Mouse (Mus musculus): Measurements from ENCODE around the gene Ager. TPM values are rescaled to one million over a fixed set of nuclear protein-coding genes. Genes with fewer than 3 reads are reported as not detected.

The Ager gene
- polyA plus RNA-seq, 1 experiment from 2014 or later: 0.95 TPM

DNA sequence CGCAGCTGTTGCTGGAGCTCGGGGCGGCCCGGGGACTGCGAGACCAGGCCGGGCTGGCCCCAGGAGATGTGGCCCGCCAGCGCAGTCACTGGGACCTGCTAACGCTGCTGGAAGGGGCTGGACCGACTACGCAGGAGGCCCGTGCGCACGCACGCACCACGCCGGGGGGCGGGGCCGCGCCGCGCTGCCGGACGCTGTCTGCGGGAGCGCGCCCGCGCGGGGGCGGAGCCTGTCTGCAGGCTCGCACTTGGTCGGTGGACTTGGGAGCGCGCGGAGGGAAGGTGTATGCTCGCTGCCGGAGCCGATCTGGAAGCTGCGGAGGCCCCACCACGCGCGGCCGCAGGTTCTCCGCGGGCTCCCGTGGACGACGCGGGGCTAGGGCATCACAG is 10.2 kb upstream of the Ager start:
- peak overlapping the region; percentile 71 for H3K4me3 ChIP-seq (ENCODE audit: low read depth, low read length)
- peak; percentile 82 for ATAC-seq
- no peaks in the 10 kb centered on the region for H3K9me3 ChIP-seq (replicated peaks; ENCODE audit: control insufficient read depth, low read length, poor library complexity, severe bottlenecking)
- peak overlapping the region; percentile 90 for H3K9ac ChIP-seq (ENCODE audit: low read depth, low read length)
- peak overlapping the region; percentile 100 for H3K27ac ChIP-seq (ENCODE audit: low read length)
- H3K27me3 ChIP-seq (ENCODE audit: control insufficient read depth, insufficient read depth, low read depth, low read length): no peaks in the 10 kb centered on the region
- peak overlapping the region; percentile 85 for H3K4me2 ChIP-seq (ENCODE audit: low read length)
- no peaks in the 10 kb centered on the region for H3K36me3 ChIP-seq (ENCODE audit: control insufficient read depth, insufficient read depth, low read length)
- under 1% methylated on average over 49 of the region's 50 CpGs for WGBS
- H3K4me1 ChIP-seq (ENCODE audit: control insufficient read depth, insufficient read depth, low read length): peaks cover 32% of the 10 kb centered on the region

DNA sequence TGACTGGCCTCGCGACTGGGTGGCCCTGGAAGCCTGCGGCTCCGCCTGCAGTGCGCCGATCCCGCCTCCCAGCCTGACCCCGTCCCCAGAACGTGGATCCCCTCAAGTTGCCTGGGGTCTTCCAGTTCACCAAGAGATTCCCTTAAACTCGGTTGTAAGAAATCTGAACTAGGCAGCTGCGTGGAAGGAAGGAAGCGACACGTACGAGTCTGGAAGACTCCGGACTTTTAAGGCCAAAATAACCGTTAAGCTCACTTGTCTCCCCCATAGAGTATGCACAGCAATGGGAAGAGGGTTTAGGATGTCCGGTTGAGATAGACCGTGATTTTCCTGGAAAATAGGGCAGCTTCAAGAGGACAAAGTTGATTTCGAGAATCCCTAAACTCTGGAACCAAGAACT is 9.8 kb upstream of the Ager start:
- no peaks in the 10 kb centered on the region for H3K36me3 ChIP-seq (ENCODE audit: control insufficient read depth, insufficient read depth, low read length)
- WGBS: 3% methylated on average over 19 of the region's 19 CpGs
- no peak for ATAC-seq
- H3K9ac ChIP-seq (ENCODE audit: low read depth, low read length): peak overlapping the region; percentile 90
- peak overlapping the region; percentile 85 for H3K4me2 ChIP-seq (ENCODE audit: low read length)
- H3K27me3 ChIP-seq (ENCODE audit: control insufficient read depth, insufficient read depth, low read depth, low read length): no peaks in the 10 kb centered on the region
- peak overlapping the region; percentile 100 for H3K27ac ChIP-seq (ENCODE audit: low read length)
- peak overlapping the region; percentile 71 for H3K4me3 ChIP-seq (ENCODE audit: low read depth, low read length)
- H3K4me1 ChIP-seq (ENCODE audit: control insufficient read depth, insufficient read depth, low read length): peaks cover 32% of the 10 kb centered on the region
- H3K9me3 ChIP-seq (replicated peaks; ENCODE audit: control insufficient read depth, low read length, poor library complexity, severe bottlenecking): no peaks in the 10 kb centered on the region

DNA sequence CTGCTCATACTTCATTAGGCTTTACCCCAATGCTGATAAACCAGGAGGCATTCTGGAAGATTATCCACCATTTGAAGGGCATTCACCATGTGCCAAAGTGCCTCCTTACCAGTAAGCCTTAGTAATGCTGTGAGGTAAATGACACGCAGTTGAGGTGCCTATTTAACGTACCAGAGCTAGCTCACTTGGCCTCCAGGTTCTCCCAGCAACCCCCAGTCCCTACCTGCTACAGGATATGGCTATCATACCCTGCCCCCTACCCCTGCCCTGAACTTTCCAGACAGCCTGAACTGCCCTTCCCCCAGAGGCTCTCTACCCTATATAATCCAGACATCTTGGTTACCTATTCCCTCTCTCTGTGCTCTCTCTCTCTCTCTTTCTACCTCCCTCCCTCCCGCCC is 8.9 kb upstream of the Ager start:
- no peak overlapping the region for H3K4me2 ChIP-seq (ENCODE audit: low read length)
- H3K9ac ChIP-seq (ENCODE audit: low read depth, low read length): no peak overlapping the region
- no peak overlapping the region for H3K4me3 ChIP-seq (ENCODE audit: low read depth, low read length)
- 67% methylated on average over 3 of the region's 3 CpGs for WGBS
- no peaks in the 10 kb centered on the region for H3K36me3 ChIP-seq (ENCODE audit: control insufficient read depth, insufficient read depth, low read length)
- ATAC-seq: no peak
- H3K27ac ChIP-seq (ENCODE audit: low read length): no peak overlapping the region
- no peaks in the 10 kb centered on the region for H3K9me3 ChIP-seq (replicated peaks; ENCODE audit: control insufficient read depth, low read length, poor library complexity, severe bottlenecking)
- H3K27me3 ChIP-seq (ENCODE audit: control insufficient read depth, insufficient read depth, low read depth, low read length): no peaks in the 10 kb centered on the region
- peaks cover 38% of the 10 kb centered on the region for H3K4me1 ChIP-seq (ENCODE audit: control insufficient read depth, insufficient read depth, low read length)

DNA sequence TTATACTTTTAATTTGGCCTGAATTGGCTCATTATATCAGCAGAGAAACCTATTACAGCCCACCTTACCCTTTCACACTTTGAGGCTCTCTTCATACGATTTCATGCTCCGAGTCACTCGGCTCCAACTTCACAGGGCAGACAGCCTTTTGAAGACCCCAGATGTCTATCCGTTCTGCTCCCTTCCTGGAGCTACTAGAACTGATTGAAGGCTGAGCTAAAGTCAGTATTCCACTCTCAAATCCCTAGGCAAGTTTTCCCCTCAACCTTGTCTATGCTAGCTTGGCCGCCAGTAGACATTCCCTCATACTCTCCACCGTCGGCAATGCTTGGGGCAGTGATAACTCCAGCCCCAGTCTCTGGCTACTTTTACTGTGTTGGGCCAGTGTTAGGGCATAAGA is 8.5 kb upstream of the Ager start:
- Histone ChIP-seq H3K9me3 (replicated peaks; ENCODE audit: control insufficient read depth, low read length, poor library complexity, severe bottlenecking) (no peaks in the 10 kb centered on the region), H3K27me3 (ENCODE audit: control insufficient read depth, insufficient read depth, low read depth, low read length) (no peaks in the 10 kb centered on the region), H3K4me3 (ENCODE audit: low read depth, low read length) (no peak overlapping the region), H3K4me1 (ENCODE audit: control insufficient read depth, insufficient read depth, low read length) (peaks cover 42% of the 10 kb centered on the region), H3K4me2 (ENCODE audit: low read length) (no peak overlapping the region), H3K27ac (ENCODE audit: low read length) (no peak overlapping the region), H3K9ac (ENCODE audit: low read depth, low read length) (no peak overlapping the region), H3K36me3 (ENCODE audit: control insufficient read depth, insufficient read depth, low read length) (no peaks in the 10 kb centered on the region)
- 52% methylated on average over 7 of the region's 7 CpGs for whole genome bisulfite sequencing
- ATAC-seq: no peak

DNA sequence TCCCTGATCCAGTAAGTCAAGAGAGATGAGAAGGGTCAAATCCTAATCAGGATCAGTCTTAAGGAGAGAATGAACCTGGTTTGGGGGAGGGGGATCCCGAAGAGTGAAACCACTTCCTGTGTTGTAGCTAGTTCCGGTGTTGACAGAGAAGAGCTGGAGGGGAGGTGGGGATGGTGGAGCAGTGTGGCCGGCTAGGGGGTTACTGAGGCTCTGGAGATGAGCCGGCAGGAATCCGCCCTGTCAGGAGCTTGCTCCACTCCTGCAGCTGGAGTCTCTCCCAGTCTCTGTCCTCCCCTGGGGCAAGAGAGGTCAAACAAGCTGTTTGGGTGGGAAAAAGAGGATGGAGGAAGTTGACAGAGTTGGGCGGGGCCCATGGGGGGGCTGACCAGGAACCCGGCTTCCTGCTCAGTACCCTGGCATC is 8.0 kb upstream of the Ager start, which contains the start of gene Gpsm3:
Gene Gpsm3 (plus strand): TSS at position 126 of the 421 bp plus-strand sequence.
- H3K36me3 ChIP-seq (ENCODE audit: control insufficient read depth, insufficient read depth, low read length): 0 out of 2 replicates have a peak, but pooled peaks cover 2% of the 10 kb centered on the region
- ATAC-seq: no peak
- H3K27me3 ChIP-seq (ENCODE audit: control insufficient read depth, insufficient read depth, low read depth, low read length): no peaks in the 10 kb centered on the region
- 31% methylated on average over 7 of the region's 7 CpGs for WGBS
- no peak within 1 kb of the TSS; the same call in 1 of the 2 replicates for H3K27ac ChIP-seq (ENCODE audit: low read length)
- H3K4me1 ChIP-seq (ENCODE audit: control insufficient read depth, insufficient read depth, low read length): peaks cover 47% of the 10 kb centered on the region
- H3K9ac ChIP-seq (ENCODE audit: low read depth, low read length): no peak within 1 kb of the TSS
- H3K9me3 ChIP-seq (replicated peaks; ENCODE audit: control insufficient read depth, low read length, poor library complexity, severe bottlenecking): no peaks in the 10 kb centered on the region
- peak within 1 kb of the TSS; percentile 80; the same call in 1 of the 2 replicates for H3K4me2 ChIP-seq (ENCODE audit: low read length)
- H3K4me3 ChIP-seq (ENCODE audit: low read depth, low read length): no peak within 1 kb of the TSS

DNA sequence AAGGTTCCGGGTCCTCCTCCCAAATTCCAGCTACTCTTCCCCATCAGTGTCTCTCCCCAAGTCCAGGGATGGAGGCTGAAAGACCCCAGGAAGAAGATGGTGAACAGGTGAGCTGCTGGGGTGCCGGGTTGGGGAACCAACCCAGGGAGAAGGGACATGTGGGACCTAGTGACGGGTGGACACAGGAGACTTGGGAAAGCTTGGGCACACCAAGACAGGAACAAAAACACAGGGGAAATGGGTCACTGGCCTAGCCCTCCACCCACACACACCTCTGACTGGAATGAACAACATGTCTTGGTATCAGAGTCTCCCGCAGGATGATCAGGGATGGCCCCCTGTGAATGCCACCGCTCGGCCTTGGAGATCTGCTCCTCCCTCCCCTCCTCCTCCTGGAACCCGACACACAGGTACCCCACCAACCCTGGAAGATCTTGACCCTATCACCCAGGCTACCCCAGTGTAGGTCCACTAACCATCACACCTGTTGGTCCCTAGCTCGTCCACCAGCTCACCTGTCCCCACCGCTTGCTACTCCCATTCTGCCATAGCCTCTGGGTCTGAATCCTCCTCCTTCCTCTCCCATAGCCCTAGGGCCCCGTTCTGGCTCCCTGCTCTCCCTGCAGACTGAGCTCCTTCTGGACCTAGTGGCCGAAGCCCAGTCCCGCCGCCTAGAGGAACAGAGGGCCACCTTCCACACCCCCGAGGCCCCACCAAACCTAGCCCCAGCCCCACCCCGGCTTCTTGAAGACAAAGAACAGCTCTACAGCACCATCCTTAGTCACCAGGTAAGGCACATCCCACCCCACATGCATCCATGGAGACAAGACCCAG is 7.3 kb upstream of the Ager start:
- no peak for ATAC-seq
- H3K9ac ChIP-seq (ENCODE audit: low read depth, low read length): no peak overlapping the region; the same call in 1 of the 2 replicates
- no peaks in the 10 kb centered on the region for H3K27me3 ChIP-seq (ENCODE audit: control insufficient read depth, insufficient read depth, low read depth, low read length)
- peaks cover 7% of the 10 kb centered on the region; the same call in 1 of the 2 replicates for H3K36me3 ChIP-seq (ENCODE audit: control insufficient read depth, insufficient read depth, low read length)
- no peak overlapping the region for H3K4me3 ChIP-seq (ENCODE audit: low read depth, low read length)
- WGBS: 68% methylated on average over 15 of the region's 15 CpGs
- H3K27ac ChIP-seq (ENCODE audit: low read length): peak overlapping the region; percentile 97
- H3K4me1 ChIP-seq (ENCODE audit: control insufficient read depth, insufficient read depth, low read length): peaks cover 49% of the 10 kb centered on the region
- H3K4me2 ChIP-seq (ENCODE audit: low read length): peak overlapping the region; percentile 80
- no peaks in the 10 kb centered on the region for H3K9me3 ChIP-seq (replicated peaks; ENCODE audit: control insufficient read depth, low read length, poor library complexity, severe bottlenecking)

DNA sequence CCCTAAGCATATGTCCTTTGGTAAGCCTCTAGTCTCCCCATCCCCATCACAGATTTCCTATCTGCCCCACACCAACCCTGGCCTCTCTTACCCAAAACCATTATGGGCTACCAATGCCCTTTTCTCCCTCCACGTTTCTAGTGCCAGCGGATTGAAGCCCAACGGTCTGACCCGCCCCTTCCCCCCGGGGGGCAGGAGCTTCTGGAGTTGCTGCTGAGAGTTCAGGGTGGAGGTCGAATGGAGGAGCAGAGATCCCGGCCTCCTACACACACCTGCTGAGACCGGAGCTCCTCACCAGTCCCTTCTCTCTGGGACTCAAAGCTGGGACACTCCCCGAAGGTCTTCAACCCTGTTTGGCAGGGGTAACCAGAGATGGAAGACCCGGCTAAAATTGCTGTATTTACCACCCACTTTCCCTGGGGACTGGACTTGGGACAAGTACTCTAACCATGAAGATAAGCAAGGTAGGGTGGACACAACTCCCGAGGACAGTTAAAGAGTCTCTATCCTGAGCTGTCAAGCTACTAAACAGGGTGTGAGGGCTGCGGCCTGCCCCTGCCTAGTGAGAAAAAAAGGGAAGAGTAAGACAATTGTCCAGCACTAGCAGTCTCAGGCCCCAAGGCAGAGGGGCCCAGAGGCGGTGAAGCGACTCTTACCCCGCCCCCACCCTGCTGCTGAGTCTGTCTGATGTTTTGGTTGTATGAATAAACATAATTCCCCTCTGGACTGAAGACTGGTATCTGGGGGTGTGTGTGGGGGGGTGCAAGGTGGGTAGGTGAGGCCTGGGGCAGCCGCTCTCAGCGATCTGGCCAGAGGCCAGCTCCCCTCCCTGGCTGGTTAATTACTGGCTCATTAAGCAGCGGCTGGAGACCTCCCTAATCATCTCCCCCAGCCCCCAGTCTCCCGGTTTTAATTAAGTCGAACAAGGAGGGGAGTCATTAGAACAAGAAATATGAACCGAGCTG is 6.4 kb upstream of the Ager start, which contains the start of gene Pbx2:
Gene Pbx2 (plus strand): TSS at position 238 of the 965 bp plus-strand sequence.
- 2% methylated on average over 21 of the region's 21 CpGs for WGBS
- H3K4me3 ChIP-seq (ENCODE audit: low read depth, low read length): peak within 1 kb of the TSS; percentile 69
- ATAC-seq: no peak; the same call in 1 of the 2 replicates
- peak within 1 kb of the TSS; percentile 97 for H3K27ac ChIP-seq (ENCODE audit: low read length)
- no peaks in the 10 kb centered on the region for H3K9me3 ChIP-seq (replicated peaks; ENCODE audit: control insufficient read depth, low read length, poor library complexity, severe bottlenecking)
- peaks cover 40% of the 10 kb centered on the region for H3K4me1 ChIP-seq (ENCODE audit: control insufficient read depth, insufficient read depth, low read length)
- H3K27me3 ChIP-seq (ENCODE audit: control insufficient read depth, insufficient read depth, low read depth, low read length): no peaks in the 10 kb centered on the region
- peaks cover 15% of the 10 kb centered on the region for H3K36me3 ChIP-seq (ENCODE audit: control insufficient read depth, insufficient read depth, low read length)
- H3K9ac ChIP-seq (ENCODE audit: low read depth, low read length): peak within 1 kb of the TSS; percentile 94
- H3K4me2 ChIP-seq (ENCODE audit: low read length): peak within 1 kb of the TSS; percentile 80

DNA sequence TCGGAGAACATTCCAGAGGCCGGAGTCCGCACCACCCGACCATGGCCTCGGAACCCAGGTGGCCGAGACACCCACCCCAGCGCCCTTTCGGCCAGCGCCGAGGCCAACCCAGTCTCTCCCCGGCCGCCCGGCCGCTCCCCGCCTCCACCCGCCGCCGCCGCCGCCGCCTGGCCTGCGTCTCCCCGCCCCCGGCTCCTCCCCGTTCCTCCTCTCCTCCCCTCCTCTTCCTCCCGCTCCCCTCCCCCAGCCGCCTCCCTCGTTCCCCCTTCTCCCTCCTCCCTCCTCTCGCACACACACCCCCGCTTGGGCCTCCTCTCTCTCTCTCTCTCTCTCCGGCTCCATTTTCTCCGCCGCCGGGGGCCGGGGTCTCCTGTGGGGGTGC is 5.7 kb upstream of the Ager start:
- Histone ChIP-seq H3K27me3 (ENCODE audit: control insufficient read depth, insufficient read depth, low read depth, low read length) (no peaks in the 10 kb centered on the region), H3K27ac (ENCODE audit: low read length) (peak overlapping the region; percentile 97), H3K4me1 (ENCODE audit: control insufficient read depth, insufficient read depth, low read length) (peaks cover 40% of the 10 kb centered on the region), H3K4me3 (ENCODE audit: low read depth, low read length) (peak overlapping the region; percentile 69), H3K9ac (ENCODE audit: low read depth, low read length) (peak overlapping the region; percentile 94), H3K36me3 (ENCODE audit: control insufficient read depth, insufficient read depth, low read length) (peaks cover 15% of the 10 kb centered on the region), H3K9me3 (replicated peaks; ENCODE audit: control insufficient read depth, low read length, poor library complexity, severe bottlenecking) (no peaks in the 10 kb centered on the region), H3K4me2 (ENCODE audit: low read length) (peak overlapping the region; percentile 80)
- under 1% methylated on average over 19 of the region's 35 CpGs for WGBS
- ATAC-seq: peak; percentile 19

Data from midbrain, embryonic 16.5 days (tissue).